Mouse (Mus musculus) forebrain, postnatal 0 days (tissue): Measurements from ENCODE around the gene Copa. TPM values are rescaled to one million over a fixed set of nuclear protein-coding genes. Genes with fewer than 3 reads are reported as not detected.

Source experiments
- ATAC-seq: fragments of 200-750 bp; cut with Nextera tagmentation; 2 replicates; pipeline ENCODE4 v1.8.0; 2017; ENCODE audit warnings: mild to moderate bottlenecking, moderate library complexity
- DNase-seq: peaks from one replicate; pipeline ENCODE4 v3.0.0-alpha.2; 2015
- H3K27ac ChIP-seq: fragments of 300-500 bp; sonication (generic); 2 replicates; pipeline ENCODE4 v1.5.1; 2014; ENCODE audit warnings: low read depth, mild to moderate bottlenecking, antibody characterized with exemption, low read length, moderate library complexity, mixed read lengths
- H3K27me3 ChIP-seq: fragments of 300-500 bp; sonication (generic); 2 replicates; pipeline ENCODE4 v1.6.1; 2014; ENCODE audit warnings: mild to moderate bottlenecking, low read length, mixed read lengths; ENCODE audit not compliant: insufficient read depth
- H3K36me3 ChIP-seq: fragments of 300-500 bp; sonication (generic); 2 replicates; pipeline ENCODE4 v1.6.1; 2014; ENCODE audit warnings: mild to moderate bottlenecking, moderate library complexity; ENCODE audit not compliant: insufficient read depth
- H3K4me1 ChIP-seq: fragments of 300-500 bp; sonication (generic); 2 replicates; pipeline ENCODE4 v1.6.1; 2014; ENCODE audit warnings: antibody characterized with exemption; ENCODE audit not compliant: insufficient read depth
- H3K4me2 ChIP-seq: fragments of 300-500 bp; sonication (generic); 2 replicates; pipeline ENCODE4 v1.6.1; 2014; ENCODE audit warnings: low read depth, mild to moderate bottlenecking, moderate library complexity
- H3K4me3 ChIP-seq: fragments of 300-500 bp; sonication (generic); 2 replicates; pipeline ENCODE4 v1.5.1; 2014; ENCODE audit warnings: low read depth, low read length, mixed read lengths
- H3K9ac ChIP-seq: fragments of 300-500 bp; sonication (generic); 2 replicates; pipeline ENCODE4 v1.6.1; 2014; ENCODE audit warnings: mild to moderate bottlenecking
- H3K9me3 ChIP-seq: fragments of 300-500 bp; sonication (generic); 2 replicates; pipeline ENCODE4 v1.6.1; 2016; ENCODE audit warnings: low read length
- CTCF ChIP-seq: sonication (generic); IDR thresholded peaks from 2 replicates; pipeline ENCODE4 v1.5.1; 2016; ENCODE audit warnings: antibody characterized with exemption, control low read depth, low read depth
- WGBS: fragments of 180-500 bp; shearing (Covaris S2); extraction: QIAGEN DNeasy Blood & Tissue Kit; methylation state at CpG from one replicate; pipeline ENCODE4 v1.1.7; 2014; 5-methylcytosine and 5-hydroxymethylcytosine counted together
- polyA plus RNA-seq: library from polyadenylated mRNA; unstranded; fragments of >200 nt; fragmentation: Nextera tagmentation; extraction: Ambion mirVana; gene quantifications from 2 replicates; pipeline ENCODE4 v1.2.1, GENCODE M21; 2015
- total RNA-seq: library from RNA; depleted of rRNA; stranded (reverse); fragments of >200 nt; gene quantifications from 2 replicates; pipeline ENCODE4 v1.2.3, GENCODE M21; 2014

Gene Copa
- total and polyA plus RNA-seq, 2 experiments from 2014 or later = 151 to 241 TPM

- ATAC-seq (peak; percentile 99), DNase-seq (peak; percentile 95)
- no peaks in the 10 kb centered on the region for H3K27me3 ChIP-seq
- peak within 1 kb of the TSS; percentile 57; the same call in 1 of the 2 replicates for H3K27ac ChIP-seq
- no peaks in the 10 kb centered on the region for H3K9me3 ChIP-seq
- H3K4me3 ChIP-seq = peak within 1 kb of the TSS; percentile 89
- H3K9ac ChIP-seq = peak within 1 kb of the TSS; percentile 75
- 1% methylated on average over 42 of the region's 42 CpGs for WGBS
- peak within 1 kb of the TSS; percentile 80 for H3K4me2 ChIP-seq
- peaks cover 45% of the 10 kb centered on the region for H3K36me3 ChIP-seq
- peaks cover 8% of the 10 kb centered on the region for H3K4me1 ChIP-seq
- TF ChIP-seq CTCF = no peak
These were observed 44.3 kb downstream of the Copa start, which contains the start of gene Pex19 for GRCm38 (mm10) chr1:172126376-172127347. Pex19 (plus strand) TSS chr1:172126755.

DNA sequence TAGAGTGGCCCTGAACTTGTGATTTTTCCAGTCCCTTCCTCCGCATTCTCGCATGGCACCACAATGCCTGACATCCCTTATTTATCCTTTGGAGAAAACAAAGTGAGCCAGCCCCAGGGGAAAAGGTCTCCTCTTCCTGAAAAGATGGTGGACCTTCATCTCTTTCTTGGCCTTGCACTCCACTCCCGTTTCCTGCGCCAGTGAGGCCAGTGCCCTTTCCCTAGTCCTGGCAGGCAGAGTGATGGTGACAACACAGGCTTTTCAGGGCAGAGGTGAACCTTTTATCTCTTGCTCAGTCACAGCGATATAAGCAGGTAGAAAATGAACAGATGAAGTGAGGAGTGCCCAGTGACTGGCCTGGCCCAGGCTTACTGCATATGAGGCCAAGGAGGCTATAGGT is 45.2 kb downstream of the Copa start:
- 46% methylated on average over 5 of the region's 5 CpGs for WGBS
- H3K9ac ChIP-seq = peak overlapping the region; percentile 75
- DNase-seq (no peak), ATAC-seq (no peak)
- H3K27ac ChIP-seq = no peak overlapping the region
- no peaks in the 10 kb centered on the region for H3K27me3 ChIP-seq
- TF ChIP-seq CTCF = no peak
- H3K36me3 ChIP-seq = peaks cover 44% of the 10 kb centered on the region
- peaks cover 8% of the 10 kb centered on the region for H3K4me1 ChIP-seq
- H3K4me3 ChIP-seq = peak overlapping the region; percentile 89
- peak overlapping the region; percentile 80 for H3K4me2 ChIP-seq
- H3K9me3 ChIP-seq = no peaks in the 10 kb centered on the region

GRCm38 (mm10) chr1:172128563-172128962 is 46.2 kb downstream of the Copa start:
- ATAC-seq = no peak
- 91% methylated on average over 15 of the region's 15 CpGs for WGBS
- TF ChIP-seq CTCF = no peak

DNA sequence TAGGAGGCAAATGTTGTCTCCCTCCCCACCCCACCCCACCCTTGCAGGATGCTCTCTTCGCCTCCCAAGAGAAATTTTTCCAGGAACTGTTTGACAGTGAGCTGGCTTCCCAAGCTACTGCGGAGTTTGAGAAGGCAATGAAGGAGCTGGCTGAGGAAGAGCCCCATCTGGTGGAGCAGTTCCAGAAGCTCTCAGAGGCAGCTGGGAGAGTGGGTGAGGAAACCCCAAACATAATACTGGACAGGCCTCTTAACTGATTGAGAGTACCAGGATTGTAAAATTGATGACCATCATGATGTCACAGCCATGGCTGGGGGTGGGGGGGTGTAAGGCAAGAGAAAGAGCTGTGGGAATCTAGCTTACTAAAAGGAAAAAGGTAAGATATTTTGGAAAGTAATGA is 46.8 kb downstream of the Copa start:
- Histone ChIP-seq H3K27me3 (no peaks in the 10 kb centered on the region), H3K4me3 (no peak overlapping the region), H3K4me2 (no peak overlapping the region), H3K27ac (no peak overlapping the region), H3K36me3 (peaks cover 46% of the 10 kb centered on the region), H3K9me3 (no peaks in the 10 kb centered on the region), H3K4me1 (peaks cover 8% of the 10 kb centered on the region), H3K9ac (no peak overlapping the region)
- DNase-seq = peak; percentile 42
- WGBS = 59% methylated on average over 2 of the region's 2 CpGs
- TF ChIP-seq CTCF = peak; percentile 57
- ATAC-seq = no peak

More at GRCm38 (mm10) chr1:172128563-172128962, 46.2 kb downstream of the Copa start:
- Histone ChIP-seq H3K4me3 (no peak overlapping the region), H3K4me2 (no peak overlapping the region), H3K9ac (no peak overlapping the region), H3K27ac (no peak overlapping the region), H3K36me3 (peaks cover 42% of the 10 kb centered on the region), H3K9me3 (no peaks in the 10 kb centered on the region), H3K4me1 (peaks cover 8% of the 10 kb centered on the region), H3K27me3 (no peaks in the 10 kb centered on the region)
- DNase-seq = no peak

DNA sequence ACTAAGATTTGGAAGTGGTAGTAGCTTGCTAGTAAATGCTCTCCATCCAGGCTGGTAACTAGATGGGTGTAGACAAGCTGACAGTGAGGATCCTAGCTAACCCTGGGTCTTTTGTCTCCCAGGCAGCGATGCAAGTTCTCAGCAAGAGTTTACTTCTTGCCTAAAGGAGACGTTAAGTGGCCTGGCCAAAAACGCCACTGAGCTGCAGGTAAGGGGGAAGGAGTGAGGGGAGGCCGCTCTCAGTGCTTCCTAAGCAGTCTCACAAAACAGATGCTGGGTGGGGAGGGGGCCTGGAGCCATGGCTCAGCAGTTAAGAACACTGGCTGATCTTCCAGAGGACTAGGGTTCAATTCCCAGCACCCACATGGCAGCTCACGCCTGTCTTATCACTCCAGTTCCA is 47.5 kb downstream of the Copa start:
- WGBS = 96% methylated on average over 5 of the region's 5 CpGs
- ATAC-seq (no peak), DNase-seq (no peak)
- no peaks in the 10 kb centered on the region for H3K9me3 ChIP-seq
- H3K27ac ChIP-seq = no peak overlapping the region
- H3K4me2 ChIP-seq = no peak overlapping the region
- no peak overlapping the region for H3K4me3 ChIP-seq
- H3K9ac ChIP-seq = no peak overlapping the region
- peaks cover 52% of the 10 kb centered on the region for H3K36me3 ChIP-seq
- peaks cover 8% of the 10 kb centered on the region for H3K4me1 ChIP-seq
- TF ChIP-seq CTCF = no peak
- H3K27me3 ChIP-seq = no peaks in the 10 kb centered on the region

DNA sequence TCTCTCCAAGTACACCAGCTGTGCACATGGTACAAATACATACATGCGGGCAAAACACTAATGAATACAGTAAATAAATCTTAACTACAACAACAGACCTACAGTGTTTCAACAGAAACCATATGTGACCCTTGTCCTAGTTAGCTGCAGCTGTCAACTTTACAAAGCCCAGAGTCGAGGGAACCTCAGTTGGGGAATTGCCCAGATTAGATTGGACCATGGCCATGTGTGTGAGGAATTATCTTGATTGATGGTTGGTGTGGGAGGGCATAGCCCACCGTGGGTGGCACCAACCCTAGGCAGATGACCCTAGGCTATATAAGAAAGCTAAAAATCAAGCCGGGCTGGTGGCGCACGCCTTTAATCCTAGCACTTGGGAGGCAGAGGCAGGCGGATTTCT is 50.0 kb downstream of the Copa start:
- no peak overlapping the region for H3K4me3 ChIP-seq
- no peak overlapping the region for H3K9ac ChIP-seq
- H3K4me1 ChIP-seq = peaks cover 5% of the 10 kb centered on the region
- H3K27me3 ChIP-seq = no peaks in the 10 kb centered on the region
- WGBS = 82% methylated on average over 7 of the region's 7 CpGs
- TF ChIP-seq CTCF = no peak
- H3K36me3 ChIP-seq = peaks cover 60% of the 10 kb centered on the region
- no peaks in the 10 kb centered on the region for H3K9me3 ChIP-seq
- no peak for DNase-seq
- no peak for ATAC-seq
- H3K4me2 ChIP-seq = no peak overlapping the region
- no peak overlapping the region for H3K27ac ChIP-seq

DNA sequence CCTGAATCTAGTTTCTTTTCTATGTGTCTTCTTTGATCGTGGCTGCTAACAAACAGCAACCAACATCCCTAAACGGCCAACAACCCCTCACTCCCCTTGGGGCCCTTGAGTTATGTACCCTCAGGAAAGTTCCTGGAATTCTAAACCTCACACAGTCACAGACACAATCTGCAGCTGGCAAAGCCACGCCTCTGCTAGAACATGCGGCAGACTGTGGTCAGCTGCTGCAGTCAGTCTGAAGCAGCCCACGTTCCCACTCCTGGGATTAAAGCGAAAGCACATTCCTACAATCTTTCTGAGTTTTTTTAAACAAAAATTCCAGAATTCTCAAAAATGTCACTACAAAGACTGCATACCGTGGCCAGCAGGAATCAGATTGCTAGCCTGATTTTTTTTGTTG is 51.2 kb downstream of the Copa start:
- Histone ChIP-seq H3K9ac (no peak overlapping the region), H3K36me3 (peaks cover 59% of the 10 kb centered on the region), H3K4me2 (no peak overlapping the region), H3K4me1 (no peaks in the 10 kb centered on the region), H3K27me3 (no peaks in the 10 kb centered on the region), H3K9me3 (no peaks in the 10 kb centered on the region), H3K27ac (no peak overlapping the region), H3K4me3 (no peak overlapping the region)
- no peak for TF ChIP-seq CTCF
- DNase-seq = no peak
- no peak for ATAC-seq
- 90% methylated on average over 7 of the region's 7 CpGs for WGBS
